Mouse (Mus musculus): Measurements from ENCODE around the gene Eif4e3.
A peak's percentile ranks its signal among the peaks of the same experiment; 100 is the strongest.

The Eif4e3 gene

DNA sequence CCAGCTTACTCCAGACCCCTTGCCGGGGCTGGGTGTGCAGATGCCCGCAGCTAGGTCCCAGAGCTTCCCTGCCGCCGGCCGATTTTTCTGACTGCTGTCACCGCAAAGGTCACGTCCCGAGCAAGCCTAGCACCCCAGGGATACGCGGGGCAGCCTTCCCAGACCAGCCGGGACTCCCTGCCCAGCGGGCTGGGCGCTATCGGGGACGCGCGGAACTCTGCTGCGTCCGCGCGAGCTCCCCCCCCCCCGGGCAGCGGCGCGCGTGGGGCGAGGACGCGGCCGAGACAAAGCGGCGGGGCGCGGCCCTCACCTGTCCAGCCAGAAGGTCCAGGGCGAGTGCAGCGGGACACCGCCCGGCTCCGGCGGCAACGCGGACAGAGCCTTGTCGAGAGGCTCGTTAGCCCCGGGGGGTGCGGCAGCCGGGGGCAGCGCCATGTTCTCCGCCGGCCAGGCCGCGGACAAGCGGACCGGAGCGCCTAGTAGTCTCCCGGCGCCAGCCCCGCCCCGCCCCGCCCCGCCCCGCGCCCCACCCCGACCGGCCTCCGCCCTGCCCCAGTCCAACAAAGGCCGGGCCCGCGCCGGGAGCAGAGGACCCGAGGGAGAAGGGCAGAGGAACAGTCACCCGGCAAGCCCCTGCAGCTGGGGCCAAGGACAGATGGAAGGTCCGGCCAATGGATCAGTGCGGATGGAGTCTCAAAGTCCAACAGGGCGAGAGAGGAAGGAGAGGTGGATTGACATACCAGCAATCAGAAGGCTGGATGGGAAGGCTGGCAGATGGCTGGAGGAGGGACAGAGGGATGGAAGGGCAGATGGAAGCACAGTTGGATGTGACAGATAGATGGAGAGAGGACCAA lies at the start of gene Eif4e3, which contains the start of gene Gm20696:
Gene Eif4e3, minus strand, starts transcription at position 454 of the 854 bp plus-strand sequence.
Gene Gm20696, minus strand, starts transcription at position 480 of the 854 bp plus-strand sequence.
- peak; percentile 25 to 51 for DNase-seq (ENCODE audit: low spot score in 2 of 2)

DNA sequence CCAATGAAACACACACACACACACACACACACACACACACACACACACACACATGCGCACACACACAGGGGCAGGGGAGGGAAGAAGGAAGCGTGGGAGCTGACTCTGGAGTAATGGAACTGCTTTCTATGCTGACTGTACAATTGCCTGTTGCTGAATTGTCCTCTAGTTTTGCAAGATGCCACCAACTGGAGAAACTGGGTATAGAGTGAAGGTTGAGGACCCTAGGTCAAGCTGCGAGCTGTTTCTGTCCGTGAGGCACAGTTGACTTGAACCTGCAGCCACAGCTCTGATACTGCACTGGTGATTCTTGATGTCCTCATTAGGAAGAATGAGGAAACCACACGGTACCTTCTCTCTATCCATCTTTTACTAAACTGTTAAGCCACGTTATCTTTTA lies 49.3 kb upstream of the Eif4e3 start:
- DNase-seq (ENCODE audit: low spot score in 2 of 2), result no peak

DNA sequence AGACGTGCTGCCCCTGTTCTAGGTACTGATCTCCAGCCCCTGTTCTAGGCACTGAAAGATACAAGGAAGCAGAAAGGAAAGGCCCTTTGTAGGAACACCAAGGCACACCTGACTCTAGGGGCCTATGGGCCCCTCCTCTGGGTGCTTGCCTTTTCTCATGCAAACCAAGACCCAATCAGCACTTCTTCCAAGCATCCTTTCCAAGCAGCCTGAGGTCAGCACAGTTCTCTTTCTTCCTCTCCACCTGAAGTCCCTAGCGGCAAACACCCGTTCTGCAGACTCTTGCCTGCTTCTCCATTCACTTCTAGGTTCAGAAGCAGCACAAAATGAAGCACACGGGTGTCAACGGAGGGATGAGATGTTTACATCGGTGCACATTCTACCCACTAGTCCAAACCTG lies 48.6 kb upstream of the Eif4e3 start:
- no peak for DNase-seq (ENCODE audit: low spot score in 2 of 2)

DNA sequence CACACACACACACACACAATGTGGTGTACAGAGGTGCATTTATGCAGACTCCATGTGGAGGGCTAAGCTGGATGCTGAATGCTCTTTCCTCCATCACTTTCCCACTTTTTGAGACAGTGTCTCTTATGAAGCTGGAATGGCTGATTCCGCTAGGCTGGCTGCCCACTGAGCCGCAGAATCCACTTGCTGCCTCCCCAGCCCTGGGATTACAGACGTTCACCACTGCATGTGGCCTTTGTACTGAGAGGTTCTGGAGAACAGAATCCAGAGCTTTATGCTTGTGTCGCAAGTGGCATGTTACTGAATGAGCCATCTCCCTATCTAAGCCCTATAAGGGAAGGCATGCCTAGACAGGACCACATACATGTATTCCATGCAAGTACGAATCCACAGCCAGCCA lies 46.7 kb upstream of the Eif4e3 start:
- no peak for DNase-seq (ENCODE audit: low spot score in 2 of 2)

DNA sequence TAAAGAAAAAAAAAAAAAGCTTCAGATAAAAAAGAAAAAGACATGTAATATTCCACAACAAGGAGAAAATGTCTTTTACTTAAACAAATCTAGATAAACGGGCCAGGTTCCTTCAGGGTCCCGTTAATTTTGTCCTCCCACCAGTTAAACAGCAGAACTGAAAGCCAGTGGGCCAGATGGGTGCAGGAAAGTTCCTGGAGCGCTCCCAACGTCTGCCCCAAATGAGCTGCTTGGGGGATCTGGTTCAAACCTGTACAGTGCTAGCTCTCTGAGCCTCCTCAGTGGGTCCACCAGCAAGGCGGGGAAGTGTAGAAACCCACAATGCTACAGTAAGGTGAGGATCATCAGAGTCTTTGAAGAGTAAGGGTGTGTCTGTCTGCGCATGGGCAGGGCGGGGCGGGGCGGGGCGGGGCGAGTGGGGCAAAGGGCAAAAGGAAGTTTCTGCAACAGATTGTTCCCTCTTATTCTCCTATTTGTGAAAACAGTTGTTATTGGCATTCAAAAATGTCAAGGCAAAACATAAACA lies 45.1 kb upstream of the Eif4e3 start:
- no peak for DNase-seq (ENCODE audit: low spot score in 2 of 2)

DNA sequence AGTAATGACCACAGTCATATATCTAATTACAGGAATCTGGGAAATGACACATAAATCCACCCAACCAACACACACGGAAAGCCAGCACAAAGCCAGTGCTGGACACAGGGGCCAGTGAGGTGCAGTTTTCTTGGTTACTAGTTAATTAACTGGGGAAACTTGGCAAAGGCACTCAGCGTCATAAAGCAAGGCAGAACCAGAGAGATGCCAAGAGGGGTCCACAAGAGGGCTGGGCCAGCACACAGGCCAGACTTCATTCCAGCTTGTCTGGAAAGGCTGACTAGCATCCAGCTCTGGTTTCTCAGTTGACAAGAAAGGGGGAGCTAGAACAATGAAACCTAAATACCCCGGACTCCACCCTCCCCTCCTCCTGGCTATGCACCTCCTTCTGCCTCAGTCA lies 33.9 kb upstream of the Eif4e3 start:
- DNase-seq (ENCODE audit: low spot score in 2 of 2), result no peak

DNA sequence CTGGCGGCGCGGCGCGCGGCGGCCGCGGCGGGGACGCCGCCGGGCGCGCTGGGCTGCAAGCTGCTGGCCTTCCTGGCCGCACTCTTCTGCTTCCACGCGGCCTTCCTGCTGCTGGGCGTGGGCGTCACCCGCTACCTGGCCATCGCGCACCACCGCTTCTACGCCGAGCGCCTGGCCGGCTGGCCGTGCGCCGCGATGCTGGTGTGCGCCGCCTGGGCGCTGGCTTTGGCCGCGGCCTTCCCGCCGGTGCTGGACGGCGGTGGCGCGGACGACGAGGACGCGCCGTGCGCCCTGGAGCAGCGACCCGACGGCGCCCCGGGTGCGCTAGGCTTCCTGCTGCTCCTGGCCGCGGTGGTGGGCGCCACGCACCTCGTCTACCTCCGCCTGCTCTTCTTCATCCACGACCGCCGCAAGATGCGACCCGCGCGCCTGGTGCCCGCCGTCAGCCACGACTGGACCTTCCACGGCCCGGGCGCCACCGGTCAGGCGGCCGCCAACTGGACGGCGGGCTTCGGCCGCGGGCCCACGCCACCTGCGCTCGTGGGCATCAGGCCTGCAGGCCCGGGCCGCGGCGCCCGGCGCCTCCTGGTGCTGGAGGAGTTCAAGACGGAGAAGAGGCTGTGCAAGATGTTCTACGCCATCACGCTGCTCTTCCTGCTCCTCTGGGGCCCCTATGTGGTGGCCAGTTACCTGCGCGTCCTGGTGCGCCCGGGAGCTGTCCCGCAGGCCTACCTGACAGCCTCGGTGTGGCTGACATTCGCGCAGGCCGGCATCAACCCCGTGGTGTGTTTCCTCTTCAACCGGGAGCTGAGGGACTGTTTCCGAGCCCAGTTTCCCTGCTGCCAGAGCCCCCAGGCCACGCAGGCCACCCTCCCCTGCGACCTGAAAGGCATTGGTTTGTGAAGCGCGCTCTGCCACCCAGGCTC lies 26.6 kb upstream of the Eif4e3 start:
- DNase-seq (ENCODE audit: low spot score in 2 of 2), result peak; percentile 5 to 33

DNA sequence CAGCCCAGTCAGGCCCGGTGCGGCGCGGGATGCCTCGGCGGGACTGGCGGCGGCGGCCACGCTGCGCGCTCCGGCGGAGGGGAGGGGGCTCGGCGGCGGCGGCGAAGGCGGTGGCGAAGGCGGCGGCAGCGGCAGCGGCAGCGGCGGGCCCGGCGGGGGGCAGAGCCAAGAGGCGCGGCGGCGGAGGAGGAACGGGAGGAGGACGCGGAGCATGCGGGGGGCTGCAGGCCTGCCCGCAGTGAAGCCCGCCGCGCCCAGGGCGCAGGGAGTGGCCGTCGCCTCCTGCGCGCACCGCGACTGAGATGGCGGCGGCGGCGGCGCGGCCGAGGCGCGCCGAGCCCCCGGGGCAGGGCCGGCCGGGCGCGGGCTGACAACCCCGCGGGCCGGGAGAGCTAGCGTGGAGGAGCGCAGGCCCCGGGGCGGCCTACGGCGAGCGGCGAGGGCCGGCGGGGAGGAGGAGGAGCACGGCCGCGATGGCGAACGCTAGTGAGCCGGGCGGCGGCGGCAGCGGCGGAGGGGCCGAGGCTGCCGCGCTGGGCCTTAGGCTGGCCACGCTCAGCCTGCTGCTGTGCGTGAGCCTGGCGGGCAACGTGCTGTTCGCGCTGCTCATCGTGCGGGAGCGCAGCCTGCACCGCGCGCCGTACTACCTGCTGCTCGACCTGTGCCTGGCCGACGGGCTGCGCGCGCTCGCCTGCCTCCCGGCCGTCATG lies 25.8 kb upstream of the Eif4e3 start, which contains the start of gene Gpr27:
Gene Gpr27, plus strand, starts transcription at position 474 of the 710 bp plus-strand sequence.
- DNase-seq (ENCODE audit: low spot score in 2 of 2), result peak in 1 of 2 experiments; percentile 28

DNA sequence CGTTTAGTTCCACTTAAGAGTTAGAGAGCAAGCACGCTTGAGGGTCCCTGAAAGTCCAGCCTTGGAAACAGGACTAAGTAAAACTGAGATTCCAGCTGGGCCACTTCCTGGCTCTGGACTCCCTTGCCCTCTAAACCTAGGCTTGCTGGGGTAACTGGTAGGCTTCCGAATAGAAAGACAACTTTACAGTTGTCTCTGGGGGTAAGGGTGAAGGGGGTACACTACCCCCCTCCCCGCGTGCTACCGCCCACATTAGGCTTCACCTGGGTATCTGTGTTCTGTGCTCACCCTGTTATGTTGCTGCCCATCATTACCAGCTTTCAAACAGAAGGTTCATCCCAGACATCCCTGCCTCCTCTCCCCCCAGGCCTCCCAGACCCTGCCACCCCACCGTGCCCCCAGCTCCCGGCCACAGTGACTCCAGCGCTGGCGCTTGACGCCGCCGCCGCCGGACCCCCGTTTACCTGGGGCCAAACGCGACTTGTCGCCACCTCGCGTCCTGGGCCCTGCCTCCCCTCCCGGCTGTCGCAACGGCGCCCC lies 25.2 kb upstream of the Eif4e3 start:
- no peak for DNase-seq (ENCODE audit: low spot score in 2 of 2)

DNA sequence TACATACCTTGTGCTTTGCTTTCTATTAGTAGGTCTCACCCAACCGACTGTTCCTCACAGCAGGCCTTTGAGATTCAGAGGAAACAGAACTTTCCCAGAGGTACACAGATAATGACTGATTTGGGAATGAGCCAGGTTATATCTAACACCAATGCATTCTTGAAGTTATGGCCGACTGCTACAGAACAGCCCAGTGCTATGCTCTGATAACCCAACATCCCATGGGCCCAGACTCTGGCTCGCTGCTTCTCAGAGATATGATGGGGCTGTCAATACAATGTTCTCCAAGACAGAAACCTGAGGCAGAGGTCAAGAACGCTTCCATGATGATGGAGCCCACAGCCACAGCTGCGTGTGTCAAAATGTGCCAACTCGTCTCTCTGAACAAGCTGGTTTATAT lies 21.9 kb upstream of the Eif4e3 start:
- no peak for DNase-seq (ENCODE audit: low spot score in 2 of 2)

DNA sequence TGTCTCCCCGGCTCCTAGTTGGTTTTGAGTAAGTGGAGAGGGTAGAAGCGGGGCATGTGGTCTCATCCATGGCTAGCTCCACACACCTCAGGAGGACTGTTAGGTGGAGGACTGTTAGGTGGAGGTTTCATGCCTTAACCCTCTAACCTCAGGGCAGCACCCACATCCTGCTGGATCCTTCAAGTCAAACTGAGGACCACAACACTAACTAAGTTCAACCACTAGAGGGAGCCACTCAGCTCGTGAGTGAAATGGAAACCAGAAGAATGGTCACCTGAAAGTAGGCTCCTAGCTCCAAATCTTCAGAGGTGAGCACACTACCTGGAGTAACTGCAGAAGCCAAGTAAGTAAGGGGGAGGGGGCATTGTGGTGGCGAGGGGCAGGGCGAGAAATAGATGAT lies 18.3 kb upstream of the Eif4e3 start:
- no peak for DNase-seq (ENCODE audit: low spot score in 2 of 2)

DNA sequence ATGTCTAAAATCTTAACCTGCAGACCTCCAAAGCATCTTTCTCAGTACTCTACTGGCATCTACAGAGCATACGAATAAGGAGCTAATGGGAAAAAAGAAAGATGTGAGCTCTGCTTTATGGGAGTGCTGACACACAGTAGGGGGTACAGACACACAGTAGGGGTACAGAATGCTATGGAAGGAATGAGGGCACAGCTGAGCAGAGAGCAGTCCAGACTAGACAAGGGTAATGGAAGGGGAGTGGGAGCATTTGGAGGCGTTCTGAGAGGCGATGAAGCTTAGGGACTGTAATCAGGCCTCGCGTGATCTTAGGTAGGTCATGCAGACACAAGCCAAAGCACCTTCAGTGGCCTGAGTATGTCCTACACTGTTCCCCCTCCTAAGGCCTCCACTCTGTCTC lies 17.4 kb upstream of the Eif4e3 start:
- no peak for DNase-seq (ENCODE audit: low spot score in 2 of 2)

DNA sequence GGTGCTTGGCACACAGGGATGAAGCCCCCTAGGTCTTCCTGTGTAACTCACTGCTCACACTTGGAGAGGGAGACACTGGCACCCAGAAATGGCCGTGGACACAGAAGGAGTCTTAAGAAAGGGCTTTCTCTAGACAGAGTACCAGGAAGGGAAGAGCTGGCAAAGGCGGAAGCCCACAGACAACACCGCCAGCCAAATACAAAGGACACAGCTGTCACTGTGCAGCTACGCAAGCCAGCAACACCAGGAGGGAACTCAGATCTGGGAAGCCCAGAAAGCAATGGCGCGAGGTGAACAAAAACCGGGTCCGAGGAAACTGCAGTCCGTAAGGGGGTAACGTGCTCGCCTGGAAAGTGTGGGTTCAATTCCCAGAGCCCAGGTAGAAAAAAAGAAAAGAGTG lies 11.5 kb upstream of the Eif4e3 start:
- DNase-seq (ENCODE audit: low spot score in 2 of 2), result no peak

DNA sequence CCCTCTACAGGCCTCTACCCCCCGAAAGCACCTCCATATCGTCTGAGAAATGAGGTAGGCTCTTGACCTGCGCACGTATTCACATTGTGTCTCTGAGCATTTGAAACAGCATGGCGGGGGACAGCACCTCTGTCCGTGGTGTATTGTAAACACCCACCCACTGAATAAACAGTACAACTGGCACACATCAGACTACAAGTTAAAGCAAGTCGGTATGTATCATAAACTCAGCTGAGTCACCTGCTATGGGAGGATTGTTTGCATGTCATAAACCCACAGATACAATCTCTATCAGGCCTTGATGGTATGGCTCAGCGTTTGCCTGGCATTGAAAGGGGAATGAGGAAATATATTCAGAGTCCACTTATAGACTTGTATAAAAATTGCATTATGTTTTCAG lies 10.8 kb upstream of the Eif4e3 start:
- DNase-seq (ENCODE audit: low spot score in 2 of 2), result no peak

DNA sequence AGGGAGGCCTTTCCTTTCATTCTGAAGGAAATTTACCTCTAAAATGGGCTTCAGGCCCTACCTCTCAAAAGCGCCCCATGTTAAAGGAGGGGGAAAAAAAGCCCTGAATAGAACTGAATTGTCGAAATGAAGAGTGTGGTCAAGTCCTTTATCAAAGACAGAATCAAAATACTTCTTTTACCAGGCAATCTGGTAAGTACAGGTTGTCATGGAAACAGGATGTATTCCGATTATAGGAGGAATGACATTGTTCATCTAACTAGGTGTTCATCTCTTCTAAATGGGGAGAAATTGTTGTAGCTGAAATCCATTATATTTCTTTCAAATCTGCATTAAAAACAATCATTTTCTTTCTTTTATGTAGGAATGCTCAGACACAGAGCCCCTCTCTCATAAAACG lies 7.9 kb upstream of the Eif4e3 start:
- DNase-seq (ENCODE audit: low spot score in 2 of 2), result no peak

DNA sequence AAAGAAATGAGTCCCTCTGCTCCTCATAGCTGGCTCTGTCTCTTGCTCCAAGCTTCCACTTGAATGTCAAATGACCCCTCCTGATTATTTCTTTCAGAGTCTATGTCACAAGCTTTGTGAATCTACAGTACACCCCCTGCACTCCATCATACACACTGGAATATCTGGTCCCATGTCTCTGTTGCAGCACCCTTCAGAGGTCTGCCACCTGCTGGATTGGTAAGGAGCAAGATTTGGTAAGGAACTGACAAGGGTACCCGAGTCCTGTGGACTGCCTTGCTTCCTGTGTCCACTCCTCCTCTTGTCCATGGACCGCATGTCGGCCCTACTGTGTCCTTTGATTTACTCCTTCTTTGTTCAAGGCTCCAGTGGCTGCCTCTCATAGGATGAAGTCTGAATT lies 5.2 kb upstream of the Eif4e3 start:
- DNase-seq (ENCODE audit: low spot score in 2 of 2), result no peak

DNA sequence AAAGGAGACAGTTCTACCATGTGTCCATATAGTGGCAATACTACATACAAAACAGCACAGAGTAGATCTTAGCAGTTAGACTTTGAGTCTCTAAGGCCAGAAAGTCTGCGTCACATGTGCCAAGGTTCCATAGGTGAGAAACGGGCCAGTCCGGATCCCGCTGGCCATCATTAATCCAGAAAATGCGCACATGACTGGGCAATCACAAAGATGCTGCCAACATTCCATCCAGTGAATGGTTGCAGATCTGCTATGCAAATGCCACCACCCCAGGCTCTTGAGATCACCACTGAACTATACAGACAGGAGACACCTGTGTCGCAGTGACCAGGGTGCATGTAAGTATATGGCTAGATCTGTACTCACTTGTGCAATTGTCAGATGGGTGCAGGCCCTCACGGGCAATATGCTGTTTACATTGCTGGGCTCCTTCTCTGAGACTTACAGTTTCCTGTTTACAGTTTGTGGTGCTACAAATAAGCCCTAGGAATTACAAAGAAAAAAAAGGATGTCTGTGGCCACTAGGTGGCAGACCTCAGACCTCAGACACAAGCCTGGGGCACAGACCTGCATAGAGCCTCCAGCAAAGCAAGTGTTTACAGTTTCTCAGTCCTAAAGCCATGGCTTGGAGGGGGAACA lies 4.0 kb upstream of the Eif4e3 start:
- no peak for DNase-seq (ENCODE audit: low spot score in 2 of 2)

DNA sequence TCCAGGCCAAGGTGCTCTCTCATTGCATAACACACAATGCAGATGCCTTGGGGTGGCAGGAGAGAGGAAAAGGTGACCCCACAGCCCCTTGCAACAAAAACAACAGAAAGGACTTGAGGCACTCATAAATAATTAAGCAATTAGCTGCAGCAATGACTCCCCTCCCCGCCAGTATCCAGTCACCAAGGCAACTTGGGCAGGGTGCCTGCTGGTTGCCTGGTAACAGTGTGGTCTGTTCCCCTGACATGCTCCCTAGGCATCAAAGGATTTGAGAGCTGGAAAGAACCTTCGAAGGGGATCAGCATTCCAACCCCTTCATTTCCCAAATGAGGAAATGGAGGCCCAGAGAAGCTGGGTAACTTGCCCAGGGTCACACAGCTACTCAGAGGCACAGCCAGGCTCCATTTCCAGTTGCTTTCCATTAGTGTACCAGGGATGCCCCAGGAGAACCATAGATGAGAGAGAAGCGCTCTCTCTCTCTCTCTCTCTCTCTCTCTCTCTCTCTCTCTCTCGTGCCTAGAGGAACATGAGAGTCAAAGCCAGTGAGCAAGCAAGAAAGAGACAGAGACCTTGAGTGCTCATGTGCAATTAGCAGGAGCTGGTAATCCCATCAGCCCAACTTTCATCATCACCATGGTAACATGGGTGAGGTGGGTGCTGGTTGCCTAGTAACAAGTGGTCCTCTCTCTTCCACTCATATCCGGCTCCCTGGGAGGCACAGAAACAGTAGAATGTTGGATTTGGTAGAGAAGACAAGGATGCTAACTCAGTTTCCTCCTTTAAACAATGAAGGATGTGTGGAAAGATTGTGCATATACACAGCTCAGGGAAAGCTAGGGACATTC lies 3.1 kb upstream of the Eif4e3 start:
- DNase-seq (ENCODE audit: low spot score in 2 of 2), result no peak

DNA sequence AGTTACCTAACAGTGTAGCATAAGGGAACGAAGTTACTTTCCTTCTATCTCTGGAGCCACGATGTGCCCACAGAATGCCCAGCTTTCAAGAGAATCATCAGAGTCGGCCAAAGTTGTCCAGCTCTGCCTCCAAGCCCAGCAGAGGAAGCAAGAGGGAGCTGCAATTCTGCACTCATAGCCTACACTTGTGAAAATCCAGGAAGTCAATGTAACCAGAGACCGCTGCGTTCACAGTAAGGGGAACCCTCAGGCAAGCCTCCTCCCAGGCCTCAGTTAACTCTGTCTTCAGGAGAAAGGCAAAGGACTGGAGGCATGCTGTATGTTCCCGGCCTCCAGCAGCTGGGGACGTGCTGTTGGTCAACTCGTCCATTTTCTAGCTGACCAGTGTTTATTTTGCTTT lies 719 bp upstream of the Eif4e3 start:
- DNase-seq (ENCODE audit: low spot score in 2 of 2), result no peak
